Mouse (Mus musculus) cerebellum, adult 11 months (tissue): ENCODE measurements around the gene Mybpc2.

Experiments
- DNase-seq: peaks from one replicate; pipeline ENCODE4 v3.0.0; 2022

The Mybpc2 gene

DNA sequence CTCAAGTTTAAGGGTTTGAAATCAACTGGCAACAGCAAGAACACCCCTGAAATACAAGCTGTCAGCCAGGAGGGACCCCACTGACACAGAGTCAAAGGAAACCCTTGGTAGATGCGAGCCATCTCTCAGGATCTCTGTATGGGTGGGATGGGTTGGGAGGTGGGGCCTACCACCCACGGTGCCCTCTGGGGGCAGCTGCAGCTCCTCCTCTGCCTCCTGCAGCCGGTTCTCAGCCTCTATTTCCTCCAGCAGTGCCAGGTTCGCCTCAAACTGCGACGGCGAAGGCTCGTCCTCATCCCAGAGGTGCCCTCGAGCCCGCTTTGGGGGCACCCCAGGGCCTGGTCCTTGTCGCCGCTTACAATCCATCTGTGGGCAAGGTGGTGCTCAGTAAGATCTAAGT lies 18.6 kb upstream of the Mybpc2 start:
- no peak for DNase-seq

- peak; percentile 2 for DNase-seq
Observed at GRCm38 (mm10) chr7:44542555-44542954, 18.1 kb upstream of the Mybpc2 start.

DNA sequence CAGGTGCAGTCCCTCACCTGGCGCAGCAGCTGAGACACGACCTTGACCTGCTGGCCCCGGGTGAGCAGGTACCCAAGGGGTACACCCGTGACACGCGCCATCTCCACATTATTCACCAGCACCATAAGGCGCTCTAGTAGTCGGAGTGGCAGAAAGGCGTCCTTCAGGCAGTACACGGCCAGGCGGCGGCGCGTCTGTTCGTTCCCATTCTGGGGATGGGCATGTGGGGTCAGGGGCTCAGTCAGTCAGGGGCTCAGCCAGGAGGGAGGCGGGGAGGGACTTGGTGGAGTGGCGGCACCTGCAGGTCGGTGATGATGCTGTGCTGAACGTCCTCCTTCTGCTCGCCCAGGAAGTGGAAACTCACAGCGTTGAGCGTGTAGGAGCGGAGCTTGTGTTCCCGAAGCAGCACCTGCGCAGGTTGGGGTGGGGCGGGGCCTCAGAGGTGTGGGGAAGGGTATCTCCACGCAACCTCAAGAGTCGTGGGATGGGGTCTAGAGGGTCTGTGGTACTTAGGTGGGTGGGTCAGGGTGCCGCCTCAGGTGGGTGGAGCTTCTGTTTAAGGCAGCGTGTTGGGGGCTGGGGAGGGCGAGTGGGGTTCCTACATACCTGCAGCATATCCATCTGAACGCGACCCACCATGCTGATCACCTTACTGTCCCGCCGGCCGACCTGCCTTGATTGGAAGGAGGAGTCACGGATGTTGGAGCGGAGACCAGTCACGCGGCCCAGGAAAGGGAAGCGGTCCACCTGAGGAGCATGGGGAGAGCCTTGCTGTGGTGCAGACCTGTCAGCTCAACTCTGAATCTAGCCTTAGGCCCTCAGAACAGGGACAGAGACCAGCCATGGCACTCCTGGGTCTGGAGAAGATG lies 14.5 kb upstream of the Mybpc2 start:
- DNase-seq, result no peak

GRCm38 (mm10) chr7:44537496-44537895 lies 13.0 kb upstream of the Mybpc2 start:
- peak; percentile 72 for DNase-seq

GRCm38 (mm10) chr7:44537009-44537408 lies 12.6 kb upstream of the Mybpc2 start:
- DNase-seq, result no peak

GRCm38 (mm10) chr7:44536590-44536968 lies 12.1 kb upstream of the Mybpc2 start:
- DNase-seq, result peak; percentile 79

- no peak for DNase-seq
Observed at GRCm38 (mm10) chr7:44535657-44536589, 11.5 kb upstream of the Mybpc2 start.

DNA sequence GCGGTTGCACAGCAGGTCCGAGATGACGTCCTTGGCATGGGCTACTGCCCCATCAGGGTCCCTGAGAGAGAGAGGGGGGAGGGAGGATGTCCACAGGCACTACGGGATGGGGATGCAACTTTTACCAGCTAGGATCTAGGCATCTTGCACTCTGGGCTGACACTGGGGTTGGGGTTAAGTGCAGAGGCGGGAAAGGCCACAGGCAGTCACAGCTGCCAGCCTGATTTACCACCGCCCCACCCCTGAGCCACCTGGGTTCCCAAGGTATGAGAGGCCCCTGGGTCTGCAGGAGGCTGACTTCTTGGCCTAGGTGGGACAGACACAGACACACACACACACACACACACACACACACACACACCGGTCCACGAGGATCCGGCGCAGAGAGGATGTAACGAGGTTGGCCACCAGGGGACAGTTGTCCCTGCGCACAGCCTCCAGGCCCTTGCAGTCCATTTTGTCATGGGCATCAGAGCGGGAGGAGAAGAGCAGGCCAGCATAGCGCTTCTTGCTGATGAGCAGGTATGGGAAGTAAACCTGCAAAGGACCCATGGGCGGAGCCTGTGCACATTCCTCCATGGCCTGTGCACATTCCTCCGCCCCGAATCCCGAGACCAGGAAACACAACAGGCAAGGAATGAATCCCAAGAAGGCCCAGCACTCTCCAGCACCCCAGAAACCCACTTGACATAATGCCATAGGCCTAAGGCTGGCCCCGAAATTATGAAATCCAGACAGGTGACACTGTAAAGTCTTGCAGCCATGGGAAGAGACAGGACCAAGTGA lies 10.4 kb upstream of the Mybpc2 start:
- DNase-seq, result no peak

DNA sequence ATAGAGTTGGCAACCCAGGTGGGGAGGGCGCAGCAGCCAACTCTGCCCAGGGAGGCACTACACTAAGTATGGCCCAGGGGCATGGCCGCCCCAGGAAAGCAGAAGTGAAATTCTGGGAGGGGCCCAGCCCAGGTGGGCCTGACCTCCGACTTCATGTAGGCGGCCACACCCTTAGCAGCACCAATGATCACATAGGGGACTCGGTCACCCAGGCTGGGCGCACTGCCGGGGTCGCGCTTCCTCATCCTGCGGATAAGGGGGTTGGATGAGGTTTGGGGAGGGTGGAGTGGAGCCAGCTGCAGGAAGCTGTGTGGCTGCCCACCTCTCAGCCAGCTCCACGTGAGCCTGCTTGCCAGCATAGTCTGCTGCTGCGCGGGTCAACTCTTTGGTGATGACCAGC lies 9.8 kb upstream of the Mybpc2 start:
- DNase-seq, result no peak

- DNase-seq, result no peak
Observed at GRCm38 (mm10) chr7:44533746-44534045, 9.2 kb upstream of the Mybpc2 start.

- no peak for DNase-seq
Observed at GRCm38 (mm10) chr7:44532918-44533745, 8.7 kb upstream of the Mybpc2 start.

- DNase-seq, result no peak
Observed at GRCm38 (mm10) chr7:44531946-44532732, 7.7 kb upstream of the Mybpc2 start, which contains the start of gene Spib. TSS of gene Spib (minus strand) at chr7:44532071.

DNA sequence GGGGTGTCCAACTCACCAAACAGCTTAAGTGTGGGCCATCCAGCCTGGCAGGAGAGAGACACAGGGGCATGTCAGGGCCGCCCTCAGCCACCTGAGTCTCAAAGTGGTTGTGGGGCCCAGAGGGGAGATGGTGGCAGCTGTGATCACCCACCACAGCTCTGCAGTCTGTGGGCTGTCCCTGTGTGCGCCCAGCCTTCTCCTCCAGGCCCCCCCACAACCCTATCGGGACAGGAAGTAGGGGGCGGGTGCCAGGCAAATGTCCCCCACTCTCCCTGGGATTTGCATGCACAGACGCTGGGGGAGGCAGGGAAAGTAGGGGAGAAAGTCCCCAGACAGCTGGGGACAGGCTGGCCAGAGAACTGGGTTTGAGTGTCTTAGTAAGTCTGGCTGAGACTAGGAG lies 6.8 kb upstream of the Mybpc2 start:
- DNase-seq, result no peak

- no peak for DNase-seq
Observed at GRCm38 (mm10) chr7:44530507-44530906, 6.1 kb upstream of the Mybpc2 start.

DNA sequence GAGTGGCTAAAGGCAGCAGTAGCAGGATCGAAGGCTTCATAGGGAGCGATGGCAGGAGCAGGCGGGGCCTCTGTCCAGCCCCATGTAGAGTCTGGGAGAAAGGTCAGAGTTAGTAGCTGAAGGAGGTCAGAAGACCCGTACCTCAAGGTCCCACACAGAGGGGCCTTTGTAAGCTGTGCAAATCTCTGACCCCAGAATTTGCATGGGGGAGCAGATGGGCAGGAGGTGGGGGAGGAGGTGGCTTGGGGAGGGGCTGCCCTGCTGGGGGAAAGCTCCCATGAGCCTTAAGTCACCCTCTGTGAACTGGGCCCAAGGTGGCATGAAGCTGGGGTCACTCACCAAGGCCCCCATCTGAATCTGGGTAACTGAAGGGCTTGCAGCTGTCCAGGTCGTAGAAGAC lies 5.1 kb upstream of the Mybpc2 start:
- no peak for DNase-seq

GRCm38 (mm10) chr7:44527483-44528398 lies 3.3 kb upstream of the Mybpc2 start:
- DNase-seq, result peak; percentile 82

GRCm38 (mm10) chr7:44526414-44527154 lies 2.1 kb upstream of the Mybpc2 start:
- no peak for DNase-seq

GRCm38 (mm10) chr7:44525126-44525832 lies 823 bp upstream of the Mybpc2 start:
- no peak for DNase-seq

- no peak for DNase-seq
Observed at GRCm38 (mm10) chr7:44523056-44523455, 1.4 kb downstream of the Mybpc2 start.
